Mouse (Mus musculus): Measurements from ENCODE around the gene Zfp672.

The Zfp672 gene

GRCm38 (mm10) chr11:58326781-58327180 lies 3.4 kb downstream of the Zfp672 start:
- in situ Hi-C loops (cut with MboI, MseI), result loop anchor here (10.0 kb wide), 1 partner anchor 1888 kb away; no protein-coding TSS in a partner anchor

GRCm38 (mm10) chr11:58324614-58325229 lies 5.4 kb downstream of the Zfp672 start:
- in situ Hi-C loops (cut with MboI, MseI), result loop anchor here (10.0 kb wide), 1 partner anchor 1890 kb away; no protein-coding TSS in a partner anchor

DNA sequence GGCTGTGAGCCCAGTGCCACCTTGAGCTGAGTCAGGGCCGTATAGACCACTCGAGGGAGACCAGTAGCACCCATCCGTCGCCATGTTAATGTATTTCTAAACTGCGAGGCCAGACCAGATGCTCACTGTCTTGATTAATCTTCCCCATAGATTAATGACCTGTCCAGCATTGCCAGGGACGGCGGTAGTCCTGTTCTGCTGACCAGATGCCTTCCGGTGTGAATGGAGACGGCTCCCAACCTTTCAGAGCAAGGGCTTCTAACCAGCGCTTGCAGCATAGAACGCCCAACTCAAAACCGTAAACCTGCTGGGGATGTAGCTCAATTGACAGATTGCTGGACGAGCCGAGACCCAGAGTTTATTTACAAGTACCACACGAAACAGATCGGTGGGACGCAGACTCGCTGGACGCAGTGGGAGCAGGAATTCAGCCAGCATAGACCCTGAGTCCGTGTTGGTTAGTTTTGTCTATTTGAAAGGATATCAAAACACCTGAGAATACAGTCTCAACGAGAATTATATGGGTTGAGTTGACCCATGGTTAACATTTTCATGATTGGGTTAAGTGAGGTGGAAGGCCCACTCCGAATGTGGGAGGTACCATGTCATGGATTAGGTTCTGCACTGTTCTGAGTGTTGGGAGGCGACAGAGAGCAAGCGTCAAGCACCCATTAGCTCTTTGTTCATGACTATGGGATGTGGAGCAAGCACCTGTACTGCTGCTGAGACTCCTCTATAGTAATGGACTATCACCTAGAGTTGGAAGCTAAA lies 6.4 kb downstream of the Zfp672 start:
- in situ Hi-C loops (cut with MboI, MseI), result loop anchor here (10.0 kb wide), 1 partner anchor 1891 kb away; no protein-coding TSS in a partner anchor

- in situ Hi-C loops (cut with MboI, MseI), result loop anchor here (10.0 kb wide), 1 partner anchor 1892 kb away; no protein-coding TSS in a partner anchor
Observed at GRCm38 (mm10) chr11:58322824-58323569, 7.1 kb downstream of the Zfp672 start.

- in situ Hi-C loops (cut with MboI, MseI), result no loop called here
Observed at GRCm38 (mm10) chr11:58316768-58317390, 13.3 kb downstream of the Zfp672 start.

GRCm38 (mm10) chr11:58316344-58316743 lies 13.8 kb downstream of the Zfp672 start:
- in situ Hi-C loops (cut with MboI, MseI), result no loop called here

GRCm38 (mm10) chr11:58315536-58316168 lies 14.5 kb downstream of the Zfp672 start:
- in situ Hi-C loops (cut with MboI, MseI), result no loop called here

- in situ Hi-C loops (cut with MboI, MseI), result no loop called here
Observed at GRCm38 (mm10) chr11:58314069-58314468, 16.1 kb downstream of the Zfp672 start.

DNA sequence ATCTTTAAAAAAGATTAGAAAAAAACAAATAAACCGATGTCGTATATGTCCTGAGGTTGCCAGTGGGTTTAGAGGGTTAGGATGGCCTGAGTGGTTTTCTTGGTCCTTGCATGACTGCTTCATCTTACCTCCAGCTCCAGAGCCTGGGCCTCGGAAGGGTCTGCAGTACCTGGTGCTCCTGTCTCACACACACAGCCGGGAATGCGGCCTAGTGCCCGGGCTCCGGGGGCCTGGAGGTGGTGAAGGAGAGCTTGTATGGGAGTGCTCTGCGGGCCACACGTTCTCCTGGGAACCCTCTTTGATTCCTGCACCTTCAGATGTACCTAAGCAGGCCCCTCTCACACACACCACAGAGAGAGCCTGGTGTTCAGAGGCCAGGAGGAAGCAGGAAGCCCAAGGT lies 21.5 kb downstream of the Zfp672 start:
- in situ Hi-C loops (cut with MboI, MseI), result loop anchor here (5.0 kb wide), 1 partner anchor 136 kb away; the partner anchor contains the start of gene Mrpl22

DNA sequence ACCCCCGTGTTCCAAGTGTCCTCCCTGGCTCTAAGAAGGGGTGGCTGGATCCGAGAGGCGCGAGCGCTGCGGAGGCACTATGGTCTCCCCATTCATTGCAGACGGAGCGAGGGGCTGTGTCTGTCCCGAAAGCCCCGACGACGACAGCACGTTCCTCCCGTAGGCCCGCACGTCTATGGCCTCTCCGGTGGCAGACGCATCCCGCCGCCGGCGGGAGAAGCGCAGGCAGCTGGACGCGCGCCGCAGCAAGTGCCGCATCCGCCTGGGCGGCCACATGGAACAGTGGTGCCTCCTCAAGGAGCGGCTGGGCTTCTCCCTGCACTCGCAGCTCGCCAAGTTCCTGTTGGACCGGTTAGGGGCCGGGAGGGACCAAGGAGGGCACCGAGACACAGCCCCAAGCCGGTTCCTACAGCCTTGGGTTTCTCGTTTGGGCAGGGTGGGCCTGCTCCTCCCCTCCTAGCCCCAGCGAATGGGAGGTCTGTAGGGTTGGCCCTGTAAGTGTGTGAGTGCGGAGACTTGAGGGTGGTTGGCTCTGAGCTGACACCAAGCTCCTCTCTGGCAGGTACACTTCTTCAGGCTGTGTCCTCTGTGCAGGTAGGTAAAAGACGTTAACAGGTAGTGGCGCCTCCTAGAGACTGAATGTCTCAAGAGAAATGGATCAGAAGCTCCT lies 22.6 kb downstream of the Zfp672 start:
- in situ Hi-C loops (cut with MboI, MseI), result loop anchor here (5.0 kb wide), 1 partner anchor 135 kb away; the partner anchor contains the start of gene Mrpl22

DNA sequence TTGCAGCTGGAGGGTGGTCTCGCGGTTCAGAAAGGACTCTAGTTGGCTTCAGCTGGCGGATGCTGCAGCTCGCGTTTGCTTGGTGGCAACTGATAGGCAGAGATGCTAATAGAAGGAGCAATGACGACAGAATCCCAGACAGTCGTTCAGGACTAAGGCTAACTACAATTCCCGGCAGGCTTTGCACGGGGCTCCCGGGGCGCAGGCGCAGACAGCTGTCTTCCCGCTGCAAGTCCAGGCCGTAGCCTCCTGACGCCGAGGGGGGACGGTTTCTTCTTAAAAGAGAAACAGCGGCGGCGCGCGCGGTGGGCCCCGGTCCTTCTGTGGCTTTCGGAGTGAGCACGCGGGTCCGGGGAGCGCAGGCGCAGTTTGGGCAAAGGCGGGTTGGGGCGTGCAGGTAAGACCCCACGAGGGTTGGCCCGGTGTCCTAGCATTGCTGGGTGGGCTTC lies 23.3 kb downstream of the Zfp672 start, which contains the start of gene Zfp692:
Gene Zfp692, plus strand, starts transcription at position 210 of the 449 bp plus-strand sequence.
- in situ Hi-C loops (cut with MboI, MseI), result loop anchor here (5.0 kb wide), 1 partner anchor 135 kb away; the partner anchor contains the start of gene Mrpl22

DNA sequence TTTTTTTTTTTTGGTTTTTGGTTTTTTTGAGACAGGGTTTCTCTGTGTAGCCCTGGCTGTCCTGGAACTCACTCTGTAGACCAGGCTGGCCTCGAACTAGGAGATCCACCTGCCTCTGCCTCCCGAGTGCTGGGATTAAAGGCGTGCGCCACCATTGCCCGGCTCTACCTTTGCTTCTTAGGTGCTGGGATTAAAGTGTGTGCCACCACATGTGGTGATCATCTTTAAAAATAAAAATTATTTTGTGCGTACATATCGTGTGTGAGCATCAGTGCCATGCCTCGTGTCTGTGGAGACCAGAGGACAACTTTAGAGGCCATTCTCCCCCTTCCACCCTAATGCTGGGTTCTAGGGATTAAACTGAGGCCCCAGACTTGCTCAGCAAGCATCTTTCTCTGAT lies 24.8 kb downstream of the Zfp672 start:
- in situ Hi-C loops (cut with MboI, MseI), result loop anchor here (5.0 kb wide), 1 partner anchor 133 kb away; the partner anchor contains the start of gene Mrpl22

DNA sequence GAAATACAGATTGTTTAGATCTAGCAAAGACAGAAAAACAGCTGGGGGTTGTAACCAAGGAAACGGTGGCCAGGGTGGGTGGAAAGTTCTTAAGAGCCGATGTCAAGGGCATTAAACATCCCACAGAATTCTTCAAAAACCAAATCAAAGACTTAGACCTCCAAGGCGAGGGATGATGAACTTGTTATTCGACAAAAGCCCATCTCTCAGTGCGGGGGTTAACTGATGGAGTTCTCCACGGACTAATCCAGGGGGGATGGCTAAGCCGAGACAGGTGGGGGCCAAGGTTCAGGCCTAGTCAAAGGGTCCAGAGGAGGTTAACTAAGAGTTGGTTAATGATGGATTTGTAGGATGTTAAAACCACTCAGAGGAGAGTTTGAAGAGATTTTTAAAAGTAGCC lies 26.5 kb downstream of the Zfp672 start:
- in situ Hi-C loops (cut with MboI, MseI), result no loop called here

DNA sequence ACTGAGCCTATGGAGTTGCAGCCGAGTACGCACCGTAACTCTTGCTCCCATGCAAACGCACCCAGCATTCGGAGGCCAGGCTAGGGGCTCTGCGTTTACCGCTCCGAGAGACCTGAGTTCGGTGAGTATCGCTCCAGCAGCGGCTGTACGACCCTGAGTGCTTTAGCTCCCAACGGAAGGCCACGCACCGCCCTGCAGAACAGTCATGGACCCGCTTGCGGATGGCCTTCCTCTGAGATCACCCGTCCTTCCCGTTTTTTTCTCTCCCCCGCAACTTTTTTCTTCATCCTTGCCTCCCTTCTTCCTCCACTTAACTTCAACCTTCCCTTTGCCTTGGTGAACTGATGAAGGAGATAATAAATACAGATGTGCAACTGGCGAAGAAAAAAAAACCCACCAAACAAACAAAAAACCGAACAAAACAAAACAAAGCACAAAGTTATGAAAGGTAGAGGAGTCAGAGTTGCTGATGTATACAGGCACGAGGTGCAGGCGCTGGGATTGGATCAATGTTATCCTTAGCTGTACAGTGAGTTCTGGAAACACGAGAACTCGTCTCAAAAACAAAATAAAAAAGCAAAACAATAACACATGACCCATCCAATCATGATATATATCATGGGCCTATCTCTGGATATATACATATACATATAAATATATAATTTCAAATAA lies 27.2 kb downstream of the Zfp672 start:
- in situ Hi-C loops (cut with MboI, MseI), result no loop called here

DNA sequence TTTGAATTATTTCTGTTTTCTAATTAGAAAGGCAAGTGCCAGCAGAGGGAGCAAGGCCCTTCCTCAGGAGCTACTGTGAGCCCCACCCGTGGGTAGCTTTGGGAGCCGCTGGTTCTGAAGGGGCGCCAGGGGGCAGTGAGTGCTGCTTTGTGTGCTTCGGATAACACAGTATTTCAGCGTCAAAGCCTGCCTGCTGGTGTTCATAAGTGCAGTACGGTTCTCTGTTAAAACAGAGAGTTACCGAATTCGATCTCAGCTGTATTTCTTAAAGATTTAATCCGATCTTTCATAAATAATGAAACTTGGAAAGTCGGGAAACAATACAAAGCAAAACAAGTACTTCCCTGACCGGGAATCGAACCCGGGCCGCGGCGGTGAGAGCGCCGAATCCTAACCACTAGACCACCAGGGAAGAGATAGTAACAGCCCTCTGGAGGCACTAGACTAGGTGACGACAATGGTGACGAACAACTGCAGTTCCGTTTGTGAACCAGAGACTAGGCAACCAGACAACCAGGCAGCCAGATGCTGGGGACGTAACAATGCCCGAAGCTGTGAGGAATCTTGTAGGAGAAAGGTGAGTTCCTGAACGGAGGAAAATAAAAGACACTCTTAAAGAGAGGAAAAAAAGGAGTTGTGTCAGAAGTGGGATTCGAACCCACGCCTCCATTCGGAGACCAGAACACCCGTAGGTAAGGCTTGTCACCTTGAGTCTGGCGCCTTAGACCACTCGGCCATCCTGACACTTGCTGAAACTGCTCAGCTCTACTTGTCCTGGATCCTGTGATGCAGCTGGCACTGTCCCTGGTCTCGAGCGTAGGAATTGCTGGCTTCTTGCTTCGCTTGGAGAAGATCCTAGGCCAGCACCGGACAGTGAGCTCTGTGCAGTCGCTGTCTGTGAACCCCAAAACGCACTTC lies 28.0 kb downstream of the Zfp672 start:
- in situ Hi-C loops (cut with MboI, MseI), result no loop called here

DNA sequence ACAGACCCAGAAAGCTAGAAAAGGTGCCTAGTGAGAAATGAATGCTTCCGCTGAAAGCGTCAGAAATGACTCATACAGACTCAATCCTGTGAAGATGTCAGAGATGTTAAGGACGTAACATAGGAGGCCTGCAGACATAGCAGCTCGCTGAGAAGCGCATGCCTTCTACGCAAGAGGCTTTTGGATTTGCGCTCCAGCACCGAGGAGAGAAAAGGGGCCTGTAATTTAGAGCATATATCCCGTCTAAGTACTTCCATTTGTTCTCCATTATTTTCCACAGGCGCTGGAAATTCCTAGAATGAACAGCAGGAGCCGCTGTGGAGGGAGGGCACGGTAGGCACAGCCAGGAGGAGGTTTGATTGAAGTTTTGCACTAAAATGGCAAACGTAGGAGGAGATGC lies 29.1 kb downstream of the Zfp672 start:
- in situ Hi-C loops (cut with MboI, MseI), result no loop called here

DNA sequence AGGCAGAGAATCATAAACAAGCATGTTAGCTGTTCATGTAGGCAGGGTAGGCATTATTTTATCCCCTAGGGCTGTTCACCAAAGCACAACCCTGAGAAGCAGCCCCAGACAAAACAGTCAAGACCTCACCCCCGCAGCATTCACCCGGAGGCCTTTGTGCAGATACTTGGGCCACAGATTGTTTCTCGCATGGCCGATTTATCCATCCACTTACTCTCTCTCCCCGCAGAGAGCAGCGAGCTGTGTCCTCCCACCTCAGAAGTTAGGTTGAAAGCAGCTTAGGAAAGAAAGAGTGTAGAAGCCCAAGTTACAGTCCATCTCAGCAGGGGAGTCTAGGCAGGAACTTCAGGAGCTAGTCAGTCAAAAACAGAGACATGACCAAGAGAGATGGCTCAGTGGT lies 32.7 kb downstream of the Zfp672 start:
- in situ Hi-C loops (cut with MboI, MseI), result no loop called here

DNA sequence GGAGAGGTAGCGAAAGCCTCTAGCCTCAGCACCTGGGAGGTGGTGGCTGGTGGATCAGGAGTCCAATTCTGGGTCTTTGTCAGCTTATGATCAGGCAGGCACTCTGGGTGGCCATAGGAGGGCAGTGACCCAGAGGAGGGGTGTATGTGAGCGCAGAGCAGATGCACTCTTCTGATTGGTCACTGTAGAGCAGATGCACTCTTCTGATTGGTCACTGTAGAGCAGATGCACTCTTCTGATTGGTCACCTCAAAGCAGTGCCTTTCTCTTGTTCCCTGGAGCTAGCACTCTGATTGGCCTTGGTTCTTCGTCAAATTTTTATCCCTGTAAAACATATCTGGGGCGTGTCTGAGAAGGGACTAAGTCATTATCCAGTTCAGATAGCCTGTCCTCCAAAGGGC lies 37.3 kb downstream of the Zfp672 start:
- in situ Hi-C loops (cut with MboI, MseI), result loop anchor here (5.0 kb wide), 1 partner anchor 55 kb away; no protein-coding TSS in a partner anchor
